Mouse (Mus musculus) R1 (cell line): Measurements from ENCODE around the gene Cox19.

ENCODE experiments used
- DNase-seq: peaks from one replicate; pipeline ENCODE4 v3.0.0-alpha.2; 2018; ENCODE audit warnings: low read depth, low spot score

The Cox19 gene

GRCm38 (mm10) chr5:139294089-139294488, 57.1 kb downstream of the Cox19 start:
- no peak for DNase-seq

GRCm38 (mm10) chr5:139291811-139292560, 59.2 kb downstream of the Cox19 start:
- peak; percentile 79 for DNase-seq

- no peak for DNase-seq
Observed at GRCm38 (mm10) chr5:139290467-139291259, 60.6 kb downstream of the Cox19 start.

- no peak for DNase-seq
Observed at GRCm38 (mm10) chr5:139288591-139288990, 62.6 kb downstream of the Cox19 start.

GRCm38 (mm10) chr5:139287787-139288186, 63.4 kb downstream of the Cox19 start:
- no peak for DNase-seq

GRCm38 (mm10) chr5:139287099-139287498, 64.1 kb downstream of the Cox19 start:
- DNase-seq = peak; percentile 58
